Mouse (Mus musculus): ENCODE data around the gene Kank4. TPM values are rescaled to one million over a fixed set of nuclear protein-coding genes. Genes with fewer than 3 reads are reported as not detected.

Kank4 gene
- polyA plus RNA-seq, 1 experiment: not detected

GRCm38 (mm10) chr4:98822478-98822877, 5.1 kb upstream of the Kank4 start:
- H3K4me3 ChIP-seq (replicated peaks; ENCODE audit: control insufficient read depth, low read depth, low read length): no peak overlapping the region
- no peak for TF ChIP-seq CTCF (IDR thresholded peaks at IDR 0.05; ENCODE audit: control insufficient read depth, insufficient read depth, low read length)
- TF ChIP-seq POLR2A (IDR thresholded peaks at IDR 0.05; ENCODE audit: borderline replicate concordance, control insufficient read depth, low read depth, low read length): no peak
- WGBS: 59% methylated on average over 3 of the region's 3 CpGs
- no peaks in the 10 kb centered on the region; the same call in 1 of the 2 replicates for H3K4me1 ChIP-seq (ENCODE audit: control insufficient read depth, insufficient read depth, low read length)
- H3K27ac ChIP-seq (ENCODE audit: control insufficient read depth, insufficient read depth, low read depth, low read length, poor library complexity): no peak overlapping the region

DNA sequence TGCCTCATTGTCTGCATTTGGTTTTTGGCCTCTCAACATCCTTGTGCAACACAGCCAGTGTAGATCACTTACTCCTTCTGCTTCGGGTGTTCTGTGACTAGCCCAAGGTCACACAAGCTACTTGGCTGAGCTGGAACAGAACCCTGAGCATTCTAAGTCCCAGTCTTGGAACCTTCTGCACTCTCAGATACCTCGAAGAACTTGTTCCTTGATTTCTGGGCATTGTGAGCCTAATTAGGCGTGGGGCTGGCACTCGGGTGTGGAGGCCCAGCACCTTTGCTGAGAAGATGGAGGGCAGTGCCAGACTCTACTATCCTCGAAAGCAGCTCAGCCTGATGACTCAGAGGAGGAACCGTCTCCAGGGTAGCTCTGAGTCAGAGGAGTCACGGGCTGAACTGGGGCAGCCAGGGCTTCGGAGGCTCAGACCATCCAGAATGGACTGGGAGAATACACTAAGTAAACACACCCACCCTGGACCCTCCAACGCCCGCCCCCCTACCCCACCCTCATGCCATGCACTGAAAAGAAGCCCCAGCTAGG, 1.9 kb upstream of the Kank4 start:
- WGBS: 54% methylated on average over 10 of the region's 10 CpGs
- TF ChIP-seq CTCF (IDR thresholded peaks at IDR 0.05; ENCODE audit: control insufficient read depth, insufficient read depth, low read length): no peak
- Histone ChIP-seq H3K4me3 (replicated peaks; ENCODE audit: control insufficient read depth, low read depth, low read length) (no peak overlapping the region), H3K4me1 (ENCODE audit: control insufficient read depth, insufficient read depth, low read length) (no peaks in the 10 kb centered on the region; the same call in 1 of the 2 replicates), H3K27ac (ENCODE audit: control insufficient read depth, insufficient read depth, low read depth, low read length, poor library complexity) (no peak overlapping the region)

DNA sequence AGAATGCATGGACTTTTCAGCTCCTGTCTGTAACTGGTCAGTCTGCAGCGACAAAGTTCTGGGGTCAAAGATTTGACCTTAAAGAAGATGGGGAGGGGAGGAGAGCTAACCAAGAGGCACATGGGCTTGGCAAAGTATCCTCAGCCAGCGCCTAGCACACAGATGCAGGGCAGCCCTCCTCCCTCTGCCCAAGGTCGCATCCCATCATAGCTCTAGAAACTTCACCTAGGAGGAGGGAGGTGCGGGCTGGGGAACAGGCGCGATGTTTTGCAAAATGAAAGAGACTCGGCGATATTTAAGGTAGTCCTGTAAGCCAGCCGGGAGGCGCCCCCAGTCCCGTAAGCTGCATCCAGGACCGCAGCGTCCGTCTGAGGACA, 542 bp downstream of the Kank4 start:
- TF ChIP-seq POLR2A (IDR thresholded peaks at IDR 0.05; ENCODE audit: borderline replicate concordance, control insufficient read depth, low read depth, low read length) (no peak), CTCF (IDR thresholded peaks at IDR 0.05; ENCODE audit: control insufficient read depth, insufficient read depth, low read length) (no peak)
- Histone ChIP-seq H3K27ac (ENCODE audit: control insufficient read depth, insufficient read depth, low read depth, low read length, poor library complexity) (no peak overlapping the region), H3K4me3 (replicated peaks; ENCODE audit: control insufficient read depth, low read depth, low read length) (no peak overlapping the region), H3K4me1 (ENCODE audit: control insufficient read depth, insufficient read depth, low read length) (no peaks in the 10 kb centered on the region)
- WGBS: 4% methylated on average over 14 of the region's 14 CpGs

GRCm38 (mm10) chr4:98806306-98806705, 11.0 kb downstream of the Kank4 start:
- no peak overlapping the region for H3K27ac ChIP-seq (ENCODE audit: control insufficient read depth, insufficient read depth, low read depth, low read length, poor library complexity)
- WGBS: 64% methylated on average over 9 of the region's 9 CpGs
- no peaks in the 10 kb centered on the region for H3K4me1 ChIP-seq (ENCODE audit: control insufficient read depth, insufficient read depth, low read length)
- no peak overlapping the region for H3K4me3 ChIP-seq (replicated peaks; ENCODE audit: control insufficient read depth, low read depth, low read length)
- TF ChIP-seq CTCF (IDR thresholded peaks at IDR 0.05; ENCODE audit: control insufficient read depth, insufficient read depth, low read length): no peak
- TF ChIP-seq POLR2A (IDR thresholded peaks at IDR 0.05; ENCODE audit: borderline replicate concordance, control insufficient read depth, low read depth, low read length): no peak

GRCm38 (mm10) chr4:98805291-98806048, 11.9 kb downstream of the Kank4 start:
- WGBS: 80% methylated on average over 12 of the region's 12 CpGs
- no peak for TF ChIP-seq CTCF (IDR thresholded peaks at IDR 0.05; ENCODE audit: control insufficient read depth, insufficient read depth, low read length)
- no peak for TF ChIP-seq POLR2A (IDR thresholded peaks at IDR 0.05; ENCODE audit: borderline replicate concordance, control insufficient read depth, low read depth, low read length)
- no peaks in the 10 kb centered on the region for H3K4me1 ChIP-seq (ENCODE audit: control insufficient read depth, insufficient read depth, low read length)
- no peak overlapping the region for H3K27ac ChIP-seq (ENCODE audit: control insufficient read depth, insufficient read depth, low read depth, low read length, poor library complexity)
- H3K4me3 ChIP-seq (replicated peaks; ENCODE audit: control insufficient read depth, low read depth, low read length): no peak overlapping the region

DNA sequence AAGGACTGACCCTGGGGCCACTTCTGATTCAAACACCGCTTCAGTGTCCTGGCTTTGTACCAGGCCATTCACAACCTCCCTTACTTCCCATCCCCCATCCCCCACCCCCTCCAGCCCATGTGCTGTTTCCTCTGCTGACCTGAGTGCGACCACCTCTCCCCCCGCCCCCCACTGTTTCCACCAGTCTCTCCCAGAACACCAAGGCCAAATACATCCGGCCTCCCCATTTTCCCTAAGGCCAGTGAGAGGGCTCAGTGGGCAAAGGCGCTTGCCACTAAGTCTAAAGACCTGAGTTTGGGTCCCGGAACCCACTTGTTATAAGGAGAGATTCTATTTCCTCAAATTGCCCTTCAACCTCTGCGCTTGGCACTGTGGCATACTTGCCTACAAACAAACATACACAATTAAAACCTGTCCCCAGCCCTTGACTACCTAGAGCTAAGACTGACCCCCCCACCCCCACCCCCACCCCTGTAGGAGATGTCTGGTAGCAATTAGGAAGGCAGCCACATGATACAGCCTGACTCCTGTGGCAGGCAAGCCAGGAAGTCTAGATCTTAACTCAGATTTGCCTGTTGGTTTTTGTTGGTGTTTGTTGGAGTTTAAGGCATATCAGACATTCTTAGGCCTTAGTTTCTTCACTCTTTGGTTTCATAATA, 12.7 kb downstream of the Kank4 start:
- no peak overlapping the region for H3K4me3 ChIP-seq (replicated peaks; ENCODE audit: control insufficient read depth, low read depth, low read length)
- H3K27ac ChIP-seq (ENCODE audit: control insufficient read depth, insufficient read depth, low read depth, low read length, poor library complexity): no peak overlapping the region
- TF ChIP-seq POLR2A (IDR thresholded peaks at IDR 0.05; ENCODE audit: borderline replicate concordance, control insufficient read depth, low read depth, low read length) (no peak), CTCF (IDR thresholded peaks at IDR 0.05; ENCODE audit: control insufficient read depth, insufficient read depth, low read length) (no peak)
- 87% methylated on average over 7 of the region's 7 CpGs for WGBS
- H3K4me1 ChIP-seq (ENCODE audit: control insufficient read depth, insufficient read depth, low read length): no peaks in the 10 kb centered on the region

- no peak overlapping the region for H3K4me3 ChIP-seq (replicated peaks; ENCODE audit: control insufficient read depth, low read depth, low read length)
- 85% methylated on average over 11 of the region's 11 CpGs for WGBS
- TF ChIP-seq CTCF (IDR thresholded peaks at IDR 0.05; ENCODE audit: control insufficient read depth, insufficient read depth, low read length) (no peak), POLR2A (IDR thresholded peaks at IDR 0.05; ENCODE audit: borderline replicate concordance, control insufficient read depth, low read depth, low read length) (no peak)
- H3K4me1 ChIP-seq (ENCODE audit: control insufficient read depth, insufficient read depth, low read length): no peaks in the 10 kb centered on the region
- H3K27ac ChIP-seq (ENCODE audit: control insufficient read depth, insufficient read depth, low read depth, low read length, poor library complexity): no peak overlapping the region
These were observed 15.6 kb downstream of the Kank4 start for GRCm38 (mm10) chr4:98801775-98802174.

DNA sequence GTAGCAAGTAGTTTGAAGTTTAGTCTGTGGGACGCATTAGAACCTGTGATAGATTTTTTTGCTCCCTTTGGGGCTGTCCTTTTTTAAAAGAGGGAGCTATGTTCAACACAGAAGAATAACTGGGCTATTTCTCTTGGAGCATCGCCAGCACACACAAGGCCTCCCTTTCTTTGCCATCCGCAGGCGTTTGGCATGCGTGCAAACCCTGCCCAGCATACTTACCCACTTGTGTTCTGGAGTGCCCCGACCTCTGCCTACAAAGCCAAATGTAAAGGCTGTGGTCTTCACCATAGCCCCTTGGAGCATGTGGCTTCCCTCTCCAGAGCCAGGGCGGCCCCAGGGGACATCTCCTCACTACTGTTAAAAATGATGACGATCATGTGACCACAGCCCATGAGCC, 16.5 kb downstream of the Kank4 start:
- Histone ChIP-seq H3K4me1 (ENCODE audit: control insufficient read depth, insufficient read depth, low read length) (no peaks in the 10 kb centered on the region), H3K4me3 (replicated peaks; ENCODE audit: control insufficient read depth, low read depth, low read length) (no peak overlapping the region), H3K27ac (ENCODE audit: control insufficient read depth, insufficient read depth, low read depth, low read length, poor library complexity) (no peak overlapping the region)
- no peak for TF ChIP-seq CTCF (IDR thresholded peaks at IDR 0.05; ENCODE audit: control insufficient read depth, insufficient read depth, low read length)
- no peak for TF ChIP-seq POLR2A (IDR thresholded peaks at IDR 0.05; ENCODE audit: borderline replicate concordance, control insufficient read depth, low read depth, low read length)
- 84% methylated on average over 8 of the region's 8 CpGs for WGBS
